Mouse (Mus musculus): ENCODE measurements at regions not wholly inside any gene's neighbourhood (a gene's known extent, or its start where the extent isn't known, plus 50 kb on each side); places are given as distances from the start of the nearest gene placed in this dataset.
A peak's percentile ranks its signal among the peaks of the same experiment; 100 is the strongest.

DNA sequence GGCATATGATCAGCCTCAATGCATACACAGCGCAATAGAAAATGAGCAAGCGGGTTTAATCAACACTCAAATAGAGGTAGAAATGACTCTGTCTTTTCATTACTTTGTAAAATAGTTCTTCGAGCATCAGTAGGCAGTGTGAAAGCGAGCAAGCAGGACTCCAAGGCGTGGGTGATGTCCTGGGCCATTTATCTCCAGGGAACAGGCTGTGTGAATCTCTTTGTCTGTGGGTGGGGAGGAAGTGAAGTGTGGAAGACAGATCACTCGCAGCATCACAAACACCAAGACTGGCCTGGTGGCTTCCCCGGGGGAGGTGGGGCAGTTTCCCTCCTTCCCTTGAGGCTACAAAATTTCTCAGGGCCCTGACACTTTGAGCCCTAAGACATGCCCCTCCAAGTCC, 146.9 kb downstream of the Rpap3 start:
- H3K27me3 ChIP-seq (ENCODE audit: control insufficient read depth, insufficient read depth, low read length), result no peaks in the 10 kb centered on the region
- no peaks in the 10 kb centered on the region for H3K4me1 ChIP-seq (replicated peaks; ENCODE audit: control insufficient read depth, insufficient read depth, low read length)
- 92% methylated on average over 7 of the region's 7 CpGs for WGBS
- TF ChIP-seq CTCF (IDR thresholded peaks at IDR 0.05; ENCODE audit: borderline replicate concordance, control insufficient read depth, extremely low read depth, insufficient read depth, low read length, poor library complexity) (no peak), POLR2A (IDR thresholded peaks at IDR 0.05; ENCODE audit: control insufficient read depth, extremely low read depth, insufficient read depth, low read length, poor library complexity) (no peak)
- no peak overlapping the region for H3K4me3 ChIP-seq (ENCODE audit: control insufficient read depth, insufficient read depth, low read length)
- no peak overlapping the region for H3K27ac ChIP-seq (ENCODE audit: control insufficient read depth, insufficient read depth, low read length)
- H3K36me3 ChIP-seq (ENCODE audit: control insufficient read depth, insufficient read depth, low read length), result no peaks in the 10 kb centered on the region
- DNase-seq, result no peak

DNA sequence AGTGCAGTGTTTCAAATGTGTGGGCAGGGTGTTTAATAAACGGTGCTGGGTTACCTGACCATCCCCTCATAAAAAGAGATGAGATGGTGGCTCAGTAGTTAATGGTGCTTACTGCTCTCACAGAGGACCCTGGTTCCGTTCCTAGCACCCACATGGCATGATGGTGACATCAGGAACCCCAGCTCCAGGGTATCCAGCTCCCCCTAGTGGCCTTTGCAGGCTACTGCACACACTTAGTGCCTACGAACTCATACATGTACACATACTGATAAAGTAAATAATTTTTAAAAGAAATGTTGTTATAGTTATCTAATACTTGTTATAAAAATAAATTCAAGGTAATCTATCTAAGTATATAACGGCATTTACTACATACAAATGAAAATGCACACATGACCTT, 157.3 kb downstream of the Rpap3 start:
- WGBS, result 97% methylated on average over 4 of the region's 4 CpGs
- Histone ChIP-seq H3K4me3 (ENCODE audit: control insufficient read depth, insufficient read depth, low read length) (no peak overlapping the region), H3K4me1 (replicated peaks; ENCODE audit: control insufficient read depth, insufficient read depth, low read length) (no peaks in the 10 kb centered on the region), H3K27ac (ENCODE audit: control insufficient read depth, insufficient read depth, low read length) (no peak overlapping the region), H3K36me3 (ENCODE audit: control insufficient read depth, insufficient read depth, low read length) (no peaks in the 10 kb centered on the region), H3K27me3 (ENCODE audit: control insufficient read depth, insufficient read depth, low read length) (no peaks in the 10 kb centered on the region)
- TF ChIP-seq POLR2A (IDR thresholded peaks at IDR 0.05; ENCODE audit: control insufficient read depth, extremely low read depth, insufficient read depth, low read length, poor library complexity) (no peak), CTCF (IDR thresholded peaks at IDR 0.05; ENCODE audit: borderline replicate concordance, control insufficient read depth, extremely low read depth, insufficient read depth, low read length, poor library complexity) (no peak)
- DNase-seq, result no peak

DNA sequence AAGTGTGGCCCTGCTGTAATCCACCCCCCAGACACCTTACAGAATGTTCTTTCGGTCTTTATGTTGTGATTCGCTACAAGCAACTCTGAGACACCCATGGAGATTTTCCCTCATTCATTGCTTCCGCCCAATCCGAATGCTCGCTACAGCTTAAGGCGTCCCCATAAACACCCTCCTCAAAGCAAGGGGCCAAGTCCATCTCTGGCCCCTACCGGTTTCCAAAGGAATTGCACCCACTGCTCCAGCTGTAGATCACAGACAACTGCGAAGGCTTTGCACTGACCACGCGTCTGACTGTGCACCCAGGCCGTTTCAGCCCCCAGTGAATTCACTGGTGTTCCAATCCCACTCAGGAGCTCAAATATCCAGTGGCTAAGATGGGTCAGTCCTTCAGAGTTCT, 160.6 kb downstream of the Rpap3 start:
- no peak overlapping the region for H3K4me3 ChIP-seq (ENCODE audit: control insufficient read depth, insufficient read depth, low read length)
- TF ChIP-seq POLR2A (IDR thresholded peaks at IDR 0.05; ENCODE audit: control insufficient read depth, extremely low read depth, insufficient read depth, low read length, poor library complexity) (no peak), CTCF (IDR thresholded peaks at IDR 0.05; ENCODE audit: borderline replicate concordance, control insufficient read depth, extremely low read depth, insufficient read depth, low read length, poor library complexity) (0 out of 2 replicates have a peak, but pooled peaks have one; percentile 23)
- no peaks in the 10 kb centered on the region for H3K27me3 ChIP-seq (ENCODE audit: control insufficient read depth, insufficient read depth, low read length)
- no peak for DNase-seq
- no peaks in the 10 kb centered on the region for H3K4me1 ChIP-seq (replicated peaks; ENCODE audit: control insufficient read depth, insufficient read depth, low read length)
- H3K27ac ChIP-seq (ENCODE audit: control insufficient read depth, insufficient read depth, low read length), result no peak overlapping the region
- WGBS, result 91% methylated on average over 11 of the region's 11 CpGs
- no peaks in the 10 kb centered on the region for H3K36me3 ChIP-seq (ENCODE audit: control insufficient read depth, insufficient read depth, low read length)

DNA sequence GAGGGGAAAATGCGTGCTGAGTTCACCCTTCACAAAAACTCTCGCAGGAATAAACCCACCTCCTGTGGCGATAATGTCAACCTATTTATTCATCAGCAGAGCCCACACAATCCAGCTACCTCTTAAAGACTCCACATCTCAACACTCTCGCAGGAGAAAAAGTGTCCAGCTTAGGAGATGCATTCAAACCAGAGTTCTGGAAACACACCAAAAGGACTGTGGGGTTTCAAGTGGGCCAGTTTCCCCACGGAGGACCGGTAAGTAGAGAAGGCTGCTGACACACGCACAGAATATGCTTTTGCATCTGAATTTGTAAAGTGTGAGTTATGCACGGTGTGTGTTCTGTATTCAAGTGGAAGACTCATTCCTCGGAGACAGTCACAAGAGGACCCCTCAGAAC, 164.0 kb downstream of the Rpap3 start:
- no peak overlapping the region for H3K27ac ChIP-seq (ENCODE audit: control insufficient read depth, insufficient read depth, low read length)
- H3K4me3 ChIP-seq (ENCODE audit: control insufficient read depth, insufficient read depth, low read length), result no peak overlapping the region
- H3K4me1 ChIP-seq (replicated peaks; ENCODE audit: control insufficient read depth, insufficient read depth, low read length), result no peaks in the 10 kb centered on the region
- H3K36me3 ChIP-seq (ENCODE audit: control insufficient read depth, insufficient read depth, low read length), result no peaks in the 10 kb centered on the region
- 95% methylated on average over 9 of the region's 9 CpGs for WGBS
- H3K27me3 ChIP-seq (ENCODE audit: control insufficient read depth, insufficient read depth, low read length), result no peaks in the 10 kb centered on the region
- TF ChIP-seq CTCF (IDR thresholded peaks at IDR 0.05; ENCODE audit: borderline replicate concordance, control insufficient read depth, extremely low read depth, insufficient read depth, low read length, poor library complexity) (no peak), POLR2A (IDR thresholded peaks at IDR 0.05; ENCODE audit: control insufficient read depth, extremely low read depth, insufficient read depth, low read length, poor library complexity) (no peak)
- DNase-seq, result no peak

DNA sequence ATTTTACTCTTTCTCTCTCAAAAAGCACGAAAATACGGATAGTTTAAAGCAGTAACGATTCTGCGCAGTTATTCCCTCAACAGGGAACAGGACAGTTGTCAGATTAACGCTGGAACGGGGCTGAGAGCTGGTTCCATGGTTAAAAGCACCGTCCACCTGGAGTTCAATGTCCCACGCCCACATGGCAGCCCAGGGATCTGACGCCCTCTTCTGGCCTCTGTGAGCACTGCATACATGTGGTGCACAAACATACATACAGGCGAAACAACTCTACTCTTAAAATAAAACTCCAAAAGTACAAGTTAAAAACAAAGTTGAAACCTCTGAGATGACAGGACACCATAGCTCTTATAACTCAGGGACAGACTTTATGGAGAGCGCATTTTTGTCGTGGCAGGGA, 169.5 kb downstream of the Rpap3 start:
- 97% methylated on average over 12 of the region's 12 CpGs for WGBS
- peaks cover 18% of the 10 kb centered on the region for H3K4me1 ChIP-seq (replicated peaks; ENCODE audit: control insufficient read depth, insufficient read depth, low read length)
- H3K27ac ChIP-seq (ENCODE audit: control insufficient read depth, insufficient read depth, low read length), result no peak overlapping the region
- no peaks in the 10 kb centered on the region for H3K36me3 ChIP-seq (ENCODE audit: control insufficient read depth, insufficient read depth, low read length)
- no peaks in the 10 kb centered on the region for H3K27me3 ChIP-seq (ENCODE audit: control insufficient read depth, insufficient read depth, low read length)
- DNase-seq, result no peak
- TF ChIP-seq CTCF (IDR thresholded peaks at IDR 0.05; ENCODE audit: borderline replicate concordance, control insufficient read depth, extremely low read depth, insufficient read depth, low read length, poor library complexity) (no peak), POLR2A (IDR thresholded peaks at IDR 0.05; ENCODE audit: control insufficient read depth, extremely low read depth, insufficient read depth, low read length, poor library complexity) (no peak)
- no peak overlapping the region for H3K4me3 ChIP-seq (ENCODE audit: control insufficient read depth, insufficient read depth, low read length)

DNA sequence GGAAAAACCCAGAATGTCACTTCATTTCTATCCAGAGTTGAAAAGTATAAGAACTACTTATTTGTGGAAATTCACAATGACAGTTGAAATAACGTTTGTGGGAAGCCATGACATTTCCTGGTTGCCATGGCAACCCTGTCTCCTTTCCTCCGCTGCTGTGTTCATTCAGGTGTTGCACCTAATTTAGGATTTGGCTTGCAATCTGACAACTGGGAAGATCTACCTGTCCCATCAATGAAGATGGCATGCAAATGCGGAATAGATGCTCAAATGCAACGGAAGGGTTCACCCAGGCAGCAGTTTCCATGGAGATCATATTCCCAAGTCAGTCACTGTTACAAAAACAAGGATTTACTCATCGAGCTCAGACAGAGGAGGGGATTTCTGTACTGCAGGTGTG, 170.7 kb downstream of the Rpap3 start:
- WGBS, result 53% methylated on average over 5 of the region's 5 CpGs
- DNase-seq, result peak; percentile 40
- no peaks in the 10 kb centered on the region for H3K36me3 ChIP-seq (ENCODE audit: control insufficient read depth, insufficient read depth, low read length)
- no peak overlapping the region; the same call in 1 of the 2 replicates for H3K27ac ChIP-seq (ENCODE audit: control insufficient read depth, insufficient read depth, low read length)
- peaks cover 18% of the 10 kb centered on the region for H3K4me1 ChIP-seq (replicated peaks; ENCODE audit: control insufficient read depth, insufficient read depth, low read length)
- no peaks in the 10 kb centered on the region for H3K27me3 ChIP-seq (ENCODE audit: control insufficient read depth, insufficient read depth, low read length)
- no peak overlapping the region for H3K4me3 ChIP-seq (ENCODE audit: control insufficient read depth, insufficient read depth, low read length)
- TF ChIP-seq POLR2A (IDR thresholded peaks at IDR 0.05; ENCODE audit: control insufficient read depth, extremely low read depth, insufficient read depth, low read length, poor library complexity), result no peak
- no peak for TF ChIP-seq CTCF (IDR thresholded peaks at IDR 0.05; ENCODE audit: borderline replicate concordance, control insufficient read depth, extremely low read depth, insufficient read depth, low read length, poor library complexity)
